Mouse (Mus musculus) layer of hippocampus, postnatal 10 days (tissue): Measurements from ENCODE around the gene Gje1. TPM values are rescaled to one million over a fixed set of nuclear protein-coding genes. Genes with fewer than 3 reads are reported as not detected.

Experiments
- DNase-seq, 2 experiments: peaks; one replicate each; pipeline ENCODE4 v3.0.0; 2021; ENCODE audit warnings: low spot score in 2 of 2
- long read RNA-seq: library from polyadenylated mRNA; stranded (forward); transcript quantifications from one replicate; pipeline ENCODE4 v2.0.0, GENCODE M21; 2023
- total RNA-seq, 2 experiments: library from RNA; stranded (reverse); gene quantifications; 2 replicates each; pipeline ENCODE4 v1.2.3; 2021

The Gje1 gene
- total RNA-seq, result not detected
- long read RNA-seq, result 0 reads

DNA sequence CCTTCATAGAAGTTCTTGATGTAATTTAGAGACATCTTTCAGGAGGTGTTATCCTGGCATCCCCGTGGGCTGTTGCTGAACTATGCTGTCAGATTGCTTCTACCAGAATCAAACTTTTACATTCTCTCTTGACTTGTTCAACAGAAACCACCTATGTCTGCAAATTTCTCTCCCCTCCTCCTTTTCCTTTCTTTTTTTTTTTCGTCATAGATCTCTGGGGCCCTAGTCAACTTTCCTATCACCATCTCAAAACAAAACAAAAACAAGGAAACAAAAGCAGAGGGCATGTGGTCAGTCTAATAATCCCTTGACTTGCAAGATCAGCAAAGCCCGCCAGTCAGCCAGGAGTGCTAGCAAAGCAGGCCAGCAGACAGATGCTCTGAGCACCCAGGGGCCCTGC, at the start of gene Gje1:
Gene Gje1, minus strand, starts transcription at position 101 of the 400 bp plus-strand sequence.
- DNase-seq, result no peak

DNA sequence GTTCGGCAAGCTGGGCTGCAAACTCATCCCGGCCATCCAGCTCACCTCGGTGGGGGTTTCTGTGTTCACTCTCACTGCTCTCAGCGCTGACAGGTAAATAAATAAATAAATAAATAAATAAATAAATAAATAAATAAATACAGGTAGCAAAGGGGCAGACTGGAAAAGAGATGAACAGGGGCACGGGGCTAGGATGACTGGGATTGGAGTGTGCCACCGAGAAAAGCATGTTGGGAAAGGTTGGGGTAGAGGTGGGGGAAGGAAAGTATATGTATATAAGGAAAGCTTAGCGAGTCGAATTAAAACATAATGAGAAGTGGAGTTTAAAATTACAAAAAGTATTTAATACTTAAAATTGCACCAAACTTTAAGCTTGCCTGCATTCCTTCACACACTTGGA, 42.6 kb upstream of the Gje1 start:
- DNase-seq, result no peak

DNA sequence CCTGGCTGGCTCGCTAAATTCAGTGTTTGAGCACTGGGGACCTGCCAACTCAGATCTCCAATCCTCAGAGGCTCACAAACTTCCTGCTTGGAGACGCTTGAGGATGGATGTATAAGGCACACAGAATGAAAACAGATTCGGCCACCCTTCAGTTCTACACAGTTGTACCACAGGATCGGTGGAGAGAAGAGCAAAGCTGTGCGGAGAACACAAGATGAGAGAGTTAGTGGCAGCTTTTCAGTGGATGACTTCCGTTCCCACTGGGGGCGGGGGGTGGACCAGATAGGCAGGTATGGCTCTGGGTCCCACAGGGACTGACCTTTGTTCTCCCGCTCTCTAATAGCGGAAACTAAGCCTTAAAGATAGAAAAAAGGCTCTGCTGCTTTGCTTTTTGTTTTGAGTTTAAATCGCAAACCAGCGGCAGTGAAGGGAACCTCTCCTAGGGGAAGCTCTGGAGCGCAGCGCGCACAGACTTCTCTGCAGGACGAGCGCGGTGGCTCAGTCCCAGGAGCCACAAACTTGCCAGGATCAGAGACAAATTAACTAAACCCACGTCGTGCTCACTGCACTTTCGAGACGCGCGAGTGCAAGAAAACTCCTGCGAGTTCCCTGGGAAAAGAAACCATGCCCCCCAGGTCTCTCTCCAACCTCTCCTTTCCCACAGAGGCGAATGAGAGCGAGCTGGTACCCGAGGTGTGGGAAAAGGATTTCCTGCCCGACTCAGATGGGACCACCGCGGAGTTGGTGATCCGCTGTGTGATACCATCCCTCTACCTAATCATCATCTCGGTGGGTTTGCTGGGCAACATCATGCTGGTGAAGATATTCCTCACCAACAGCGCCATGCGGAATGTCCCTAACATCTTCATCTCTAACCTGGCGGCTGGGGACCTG, 41.9 kb upstream of the Gje1 start:
- peak in 1 of 2 experiments; percentile 18 for DNase-seq

DNA sequence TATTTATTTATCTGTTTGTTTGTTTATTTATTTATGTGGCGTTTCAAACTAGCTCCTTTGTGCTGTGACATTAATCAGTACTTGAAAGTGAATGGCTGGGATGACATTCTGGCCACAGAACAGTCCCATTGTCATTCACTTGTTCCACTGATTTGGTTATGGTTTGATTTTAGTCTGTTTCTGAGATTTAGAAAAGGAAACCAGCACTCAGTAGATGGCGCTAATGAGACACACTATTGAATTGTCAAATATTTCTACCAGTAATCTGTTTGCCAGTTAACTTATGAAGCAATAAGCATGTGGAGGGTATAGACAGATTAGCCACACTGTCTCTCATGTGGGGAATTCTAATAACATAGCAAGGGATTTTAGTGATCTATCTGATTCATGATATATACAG, 16.3 kb upstream of the Gje1 start:
- DNase-seq, result peak; percentile 30 to 42

DNA sequence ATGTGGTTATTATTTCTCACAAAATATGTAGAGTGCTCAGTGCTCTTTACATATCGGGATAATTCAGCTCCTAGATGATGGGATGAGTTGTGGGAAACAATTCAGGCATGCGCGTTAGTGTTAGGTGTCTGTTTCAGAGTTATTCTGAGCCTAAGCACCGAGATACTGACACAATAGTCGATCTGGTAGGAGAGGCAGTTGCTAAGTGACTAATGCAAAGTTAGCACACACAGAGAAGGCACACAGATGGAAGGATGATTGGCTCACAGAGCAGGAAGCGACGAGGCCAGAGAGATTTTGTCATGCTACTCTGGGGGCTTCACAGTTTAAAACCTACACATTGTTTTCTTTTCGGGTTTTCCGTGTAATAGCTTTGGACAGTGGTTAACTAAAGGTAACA, 7.7 kb upstream of the Gje1 start:
- peak; percentile 3 to 15 for DNase-seq

DNA sequence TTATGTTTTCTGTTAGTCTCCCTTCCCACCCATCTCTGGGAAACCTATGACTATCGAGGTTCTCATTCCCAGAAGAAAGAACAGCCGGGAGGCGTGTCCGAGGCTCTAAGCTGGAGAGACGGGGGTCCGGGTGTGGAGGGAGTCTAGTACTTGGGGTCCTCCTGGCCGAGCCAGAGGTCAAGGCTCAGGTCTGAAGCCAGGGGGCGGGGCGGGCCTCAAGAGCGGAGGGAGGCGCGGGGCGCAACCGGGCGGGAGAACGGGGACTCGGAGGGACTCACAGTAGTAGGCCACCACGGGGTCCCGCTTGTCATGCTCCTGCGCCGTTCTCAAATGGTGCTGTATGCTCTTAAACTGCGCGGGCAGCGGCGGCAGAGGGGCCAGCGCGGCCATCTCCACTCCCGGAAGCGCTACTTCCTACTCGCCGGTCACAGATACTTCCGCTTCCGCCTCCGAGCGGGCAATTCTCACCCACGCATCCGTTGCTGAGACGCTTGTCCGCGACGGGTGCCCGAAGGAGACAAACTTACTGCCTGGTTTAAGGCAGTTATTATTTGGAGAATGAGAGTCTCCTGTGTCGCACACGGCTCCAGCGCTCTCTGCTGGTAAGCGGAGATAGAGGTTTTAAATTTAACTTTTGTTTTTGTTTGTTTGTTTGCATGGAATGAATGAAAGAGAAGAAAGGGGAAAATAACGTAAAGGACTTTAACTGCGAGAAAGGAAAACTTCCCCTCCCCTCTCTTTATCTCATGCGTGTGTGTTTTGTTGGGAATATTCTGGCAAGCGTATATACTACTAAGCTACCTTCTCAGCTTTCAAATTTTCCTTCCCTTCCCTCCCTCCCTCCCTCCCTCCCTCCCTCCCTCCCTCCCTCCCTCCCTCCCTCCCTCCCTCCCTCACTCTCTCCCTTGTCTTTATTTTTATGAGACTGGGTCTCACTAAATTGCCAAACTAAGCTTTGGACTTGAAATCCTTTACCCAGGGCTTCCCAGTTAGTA, 12.6 kb downstream of the Gje1 start, which contains the start of the genes Vta1 and Nmbr:
Gene Vta1, minus strand, starts transcription at position 489 of the 995 bp plus-strand sequence.
Gene Nmbr, plus strand, starts transcription at position 520 of the 995 bp plus-strand sequence.
- DNase-seq, result peak; percentile 98 to 99

DNA sequence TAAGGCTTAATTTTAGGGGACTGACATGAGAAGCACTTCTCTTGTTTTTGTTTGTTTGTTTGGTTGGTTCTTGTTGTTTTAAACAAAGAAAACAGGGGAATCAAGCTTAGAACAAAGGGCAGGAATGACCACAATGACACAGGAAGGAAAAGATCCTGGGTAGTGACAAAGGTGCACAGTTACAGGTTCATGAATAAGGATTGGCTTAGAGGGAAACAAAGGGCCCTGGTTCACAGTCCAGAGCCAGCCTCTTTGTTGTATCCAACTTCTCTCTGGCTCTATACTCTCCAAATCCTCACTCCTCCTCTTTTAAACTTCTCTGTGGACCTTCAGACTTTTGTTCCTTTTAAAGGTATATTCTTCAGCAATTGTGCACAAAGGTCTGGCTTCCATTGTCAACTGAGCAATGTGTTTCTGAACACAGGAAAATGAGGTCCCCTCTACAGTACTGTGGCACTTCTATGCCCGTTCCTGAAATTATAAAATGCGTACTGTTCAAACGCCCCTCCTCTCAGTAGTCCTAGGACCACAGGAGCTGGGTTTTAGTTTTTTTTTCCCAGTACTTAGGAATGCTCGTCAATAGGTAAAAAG, 14.1 kb downstream of the Gje1 start:
- DNase-seq, result no peak

DNA sequence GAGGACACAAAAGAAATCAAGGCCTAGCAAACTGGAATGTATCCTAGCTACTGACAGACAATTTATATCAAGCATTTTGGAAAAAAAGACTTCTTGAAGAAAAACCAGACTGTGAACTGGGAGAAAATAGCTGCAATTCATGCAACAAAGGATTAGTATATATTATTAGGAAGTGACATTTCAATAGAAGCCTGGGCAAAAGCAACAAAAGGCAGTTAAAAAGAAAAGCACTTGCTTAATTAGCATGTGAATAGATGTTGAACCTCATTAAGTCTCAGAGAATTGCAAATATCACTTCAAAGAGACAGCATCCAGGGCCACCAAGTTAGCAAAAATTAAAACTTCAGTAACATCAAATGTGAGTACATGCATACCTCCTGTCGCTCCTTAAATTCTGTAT, 14.8 kb downstream of the Gje1 start:
- no peak for DNase-seq

DNA sequence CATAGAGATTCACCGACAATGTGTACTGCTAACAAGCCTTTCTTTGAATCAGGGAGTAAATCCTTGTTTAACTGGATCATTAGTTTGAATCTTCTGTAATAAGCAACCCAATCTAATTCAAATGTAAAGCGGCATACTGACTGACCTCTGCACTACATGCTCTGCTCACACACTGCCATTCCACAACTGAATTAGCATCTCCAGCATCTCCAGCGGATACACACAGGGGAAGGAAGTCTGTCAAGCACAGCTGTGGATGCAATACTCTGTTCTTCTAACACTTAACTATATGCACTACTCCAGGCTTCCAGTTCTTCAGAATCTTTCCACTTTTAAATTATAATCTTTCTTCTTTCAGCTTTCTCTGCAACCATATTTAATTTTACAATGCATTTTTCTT, 27.7 kb downstream of the Gje1 start:
- DNase-seq, result no peak

DNA sequence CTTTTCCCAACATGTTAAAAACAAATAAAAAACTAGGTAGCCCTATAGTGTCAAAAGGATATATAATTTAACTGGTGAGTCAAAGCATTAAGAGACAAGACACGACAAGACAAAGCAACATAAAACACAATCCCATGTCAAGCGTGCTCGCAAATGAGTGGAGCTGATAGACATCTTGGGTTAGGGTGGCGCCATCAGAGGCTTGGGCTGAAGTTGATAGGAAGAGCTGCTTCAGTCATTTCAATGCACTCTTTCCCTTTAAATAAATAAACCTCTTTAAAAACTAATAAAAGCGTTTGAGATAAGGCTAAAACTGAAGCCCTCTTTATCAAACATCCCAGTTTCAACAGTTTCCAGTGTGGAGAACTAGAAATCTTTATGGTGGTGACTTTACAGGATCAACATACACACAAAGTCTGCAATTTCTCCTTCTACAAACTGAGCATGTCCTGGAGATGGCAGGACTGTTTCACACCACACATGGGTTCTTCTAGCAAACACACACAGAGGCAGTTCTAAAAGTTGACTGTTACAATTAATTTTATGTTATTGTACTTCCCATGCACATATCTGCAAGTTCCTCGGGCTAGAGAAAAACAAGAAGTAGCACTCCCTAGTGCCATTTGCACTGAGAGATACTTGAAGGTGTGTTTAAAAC, 29.1 kb downstream of the Gje1 start:
- no peak for DNase-seq

DNA sequence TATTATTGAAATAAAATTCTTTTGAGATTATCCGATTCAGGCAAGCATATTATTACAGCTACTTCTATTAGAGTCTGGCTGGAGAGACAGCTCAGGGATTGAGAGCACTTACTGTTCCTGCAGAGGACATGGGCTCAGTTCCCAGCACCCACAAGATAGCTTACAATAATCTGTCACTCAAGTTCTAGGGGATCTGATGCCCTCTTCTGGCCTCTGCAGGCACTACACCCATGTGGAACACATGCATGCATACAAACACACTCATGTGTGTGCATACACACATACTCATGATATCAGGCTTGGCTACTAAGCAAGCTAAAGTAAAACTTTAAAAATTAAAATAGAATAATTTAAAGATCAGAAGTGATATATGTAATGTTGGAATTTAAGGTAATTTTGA, 32.4 kb downstream of the Gje1 start:
- no peak for DNase-seq

DNA sequence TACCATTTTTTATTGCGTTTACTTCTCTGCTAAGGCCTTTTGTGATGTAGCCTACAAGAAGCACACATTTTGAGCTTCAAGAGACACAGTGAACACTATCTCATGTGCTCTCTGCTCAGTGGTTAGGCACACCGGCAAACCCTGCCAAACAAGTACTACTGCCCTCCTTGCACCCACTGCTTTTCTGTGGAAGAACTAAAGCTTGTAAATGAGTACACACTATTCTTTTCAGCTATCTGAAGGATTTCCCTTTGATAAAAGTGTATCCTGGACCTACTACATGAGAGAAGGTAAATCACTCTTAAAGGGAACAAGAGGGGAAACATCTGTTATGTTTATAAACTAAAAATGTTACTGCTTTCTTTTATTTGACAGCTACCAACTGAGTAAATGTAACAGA, 51.9 kb downstream of the Gje1 start:
- no peak for DNase-seq

Other genes starting within 250 kb of the Gje1 start
- 1 to 10 TPM; 1.6 to 1.8 TPM for gene Adgrg6, start 172.6 kb downstream of the Gje1 start, total RNA-seq
- gene Vta1, start 12.7 kb downstream of the Gje1 start, total RNA-seq, result 10 to 100 TPM; 67.8 to 78.0 TPM
- 1 to 10 TPM; 4.6 to 5.2 TPM for gene Nmbr, start 12.6 kb downstream of the Gje1 start, total RNA-seq